Mouse (Mus musculus): ENCODE data around the gene Ldhd.

- TF ChIP-seq CTCF (conservative IDR thresholded peaks at IDR 0.05 in 1 of 2, IDR thresholded peaks at IDR 0.05 in 1 of 2; ENCODE audit: low read depth in 2 of 2, low read length in 2 of 2) = no peak
- no peak for TF ChIP-seq ZC3H11A (IDR thresholded peaks at IDR 0.05; ENCODE audit: low read depth, low read length)
- TF ChIP-seq ZMIZ1 (IDR thresholded peaks at IDR 0.05; ENCODE audit: low read depth, low read length) = no peak
- no peak for TF ChIP-seq MEF2A (IDR thresholded peaks at IDR 0.05; ENCODE audit: borderline replicate concordance, low read depth, low read length)
- no peak for TF ChIP-seq TBP (conservative IDR thresholded peaks at IDR 0.05; ENCODE audit: low read depth, low read length)
- no peak for TF ChIP-seq TCF12 (IDR thresholded peaks at IDR 0.05; ENCODE audit: low read depth, low read length)
- no peak for TF ChIP-seq CHD2 (IDR thresholded peaks at IDR 0.05; ENCODE audit: low read length)
- TF ChIP-seq GABPA (IDR thresholded peaks at IDR 0.05; ENCODE audit: insufficient replicate concordance, low read depth, low read length) = no peak
- TF ChIP-seq MAFK (IDR thresholded peaks at IDR 0.05; ENCODE audit: insufficient replicate concordance, low read length) = no peak
These were observed 27.2 kb upstream of the Ldhd start for GRCm38 (mm10) chr8:111657312-111657854.

Measured in CH12.LX (cell line).